Comparison of ENCODE assay signal across 8 mouse cellular contexts in the genomic region with DNA sequence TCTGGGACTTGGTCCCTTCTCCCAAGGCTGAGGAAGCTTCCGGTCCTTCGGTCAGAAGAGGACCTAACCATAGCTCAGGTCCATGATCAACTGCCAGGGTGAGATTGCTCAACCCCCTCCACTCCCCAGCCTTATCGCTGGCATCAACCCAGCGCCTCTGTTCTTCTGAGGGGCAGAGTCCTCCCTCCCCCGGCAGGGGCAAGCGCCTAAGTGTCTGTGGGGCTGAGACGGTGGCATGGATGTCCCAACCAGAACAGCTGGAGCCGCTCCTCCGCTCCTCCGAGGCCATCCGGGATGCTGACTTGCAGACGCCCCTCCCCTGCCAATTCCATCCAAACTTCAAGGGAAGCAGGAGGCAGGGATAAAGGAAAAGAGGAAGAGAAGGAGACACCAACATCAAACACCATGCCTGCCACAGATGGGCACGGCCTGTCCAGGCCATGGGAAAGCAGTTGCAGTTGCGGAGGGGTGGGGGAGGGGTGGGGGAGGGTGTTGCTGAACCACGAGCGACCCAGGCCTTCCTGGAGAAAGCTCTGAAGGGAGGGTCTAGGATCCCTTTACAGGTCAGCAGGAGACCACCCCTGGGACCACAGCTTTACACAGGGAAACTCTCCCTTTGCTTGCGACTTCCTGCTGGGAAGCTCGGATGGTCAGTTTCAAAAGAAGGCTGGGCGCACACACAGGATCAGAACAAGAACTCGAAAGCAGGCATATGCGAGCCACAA. TPM values are rescaled to one million over a fixed set of nuclear protein-coding genes. Genes with fewer than 3 reads are reported as not detected.
DNase-seq lines count a peak whose midpoint lies in the region; ATAC-seq lines count a peak whose summit lies in the region.

No protein-coding gene starts in this region.

- peak overlapping the region; percentile 94 for H3K4me2 ChIP-seq in embryonic facial prominence, embryonic 14.5 days (ENCODE audit: low read depth, low read length)
- H3K4me2 ChIP-seq in limb, embryonic 15.5 days = peak overlapping the region; percentile 70
- peak overlapping the region; percentile 76 for H3K4me2 ChIP-seq in midbrain, embryonic 12.5 days (replicated peaks)

- no peaks in the 10 kb centered on the region for H3K27me3 ChIP-seq in embryonic facial prominence, embryonic 14.5 days (replicated peaks; ENCODE audit: control insufficient read depth, insufficient read depth, low read length)
- peaks cover 3% of the 10 kb centered on the region; the same call in 1 of the 2 replicates for H3K27me3 ChIP-seq in hindbrain, embryonic 10.5 days (ENCODE audit: insufficient read depth, poor library complexity, severe bottlenecking)
- no peaks in the 10 kb centered on the region for H3K27me3 ChIP-seq in limb, embryonic 15.5 days
- H3K27me3 ChIP-seq in midbrain, embryonic 12.5 days = no peaks in the 10 kb centered on the region

- peaks cover 29% of the 10 kb centered on the region for H3K4me1 ChIP-seq in embryonic facial prominence, embryonic 14.5 days (ENCODE audit: control insufficient read depth, insufficient read depth, low read length)
- H3K4me1 ChIP-seq in hindbrain, embryonic 10.5 days (replicated peaks) = peaks cover 67% of the 10 kb centered on the region
- peaks cover 46% of the 10 kb centered on the region for H3K4me1 ChIP-seq in limb, embryonic 15.5 days
- peaks cover 48% of the 10 kb centered on the region for H3K4me1 ChIP-seq in midbrain, embryonic 12.5 days

- peak; percentile 53 for DNase-seq in layer of hippocampus, adult 9-11 months
- DNase-seq in layer of hippocampus, adult 8-10 months (ENCODE audit: low spot score in 2 of 2) = no peak
- no peak for DNase-seq in embryonic facial prominence, embryonic 14.5 days (ENCODE audit: low spot score)
- DNase-seq in hindbrain, embryonic 10.5 days (ENCODE audit: low spot score) = peak; percentile 64
- peak; percentile 57 for DNase-seq in thymus, postnatal 4 days
- DNase-seq in cerebellum, postnatal 36 days = no peak

- H3K9ac ChIP-seq in embryonic facial prominence, embryonic 14.5 days (ENCODE audit: low read depth, low read length) = peak overlapping the region; percentile 91
- peak overlapping the region; percentile 71 for H3K9ac ChIP-seq in limb, embryonic 15.5 days
- H3K9ac ChIP-seq in midbrain, embryonic 12.5 days (replicated peaks) = peak overlapping the region; percentile 92

- ATAC-seq in embryonic facial prominence, embryonic 14.5 days (ENCODE audit: low read depth) = no peak
- ATAC-seq in limb, embryonic 15.5 days (ENCODE audit: insufficient number of reproducible peaks, low FRiP score, low TSS enrichment, low read depth) = no peak
- no peak for ATAC-seq in midbrain, embryonic 12.5 days (ENCODE audit: low FRiP score, low read depth)

- peak overlapping the region; percentile 71 for H3K4me3 ChIP-seq in embryonic facial prominence, embryonic 14.5 days (ENCODE audit: low read depth, low read length)
- H3K4me3 ChIP-seq in hindbrain, embryonic 10.5 days = peak overlapping the region; percentile 96
- H3K4me3 ChIP-seq in limb, embryonic 15.5 days = peak overlapping the region; percentile 79
- H3K4me3 ChIP-seq in midbrain, embryonic 12.5 days = peak overlapping the region; percentile 84

- no peaks in the 10 kb centered on the region for H3K9me3 ChIP-seq in embryonic facial prominence, embryonic 14.5 days (ENCODE audit: control insufficient read depth, low read length)
- no peaks in the 10 kb centered on the region for H3K9me3 ChIP-seq in hindbrain, embryonic 10.5 days
- H3K9me3 ChIP-seq in limb, embryonic 15.5 days = no peaks in the 10 kb centered on the region
- H3K9me3 ChIP-seq in midbrain, embryonic 12.5 days = no peaks in the 10 kb centered on the region

- peak overlapping the region; percentile 99 for H3K27ac ChIP-seq in embryonic facial prominence, embryonic 14.5 days (replicated peaks; ENCODE audit: low read depth, low read length)
- peak overlapping the region; percentile 99 for H3K27ac ChIP-seq in hindbrain, embryonic 10.5 days
- peak overlapping the region; percentile 97 for H3K27ac ChIP-seq in limb, embryonic 15.5 days
- peak overlapping the region; percentile 93 for H3K27ac ChIP-seq in midbrain, embryonic 12.5 days (replicated peaks)

- whole genome bisulfite sequencing in embryonic facial prominence, embryonic 14.5 days = 10% methylated on average over 20 of the region's 21 CpGs
- 10% methylated on average over 21 of the region's 21 CpGs for WGBS in hindbrain, embryonic 10.5 days
- 10% methylated on average over 21 of the region's 21 CpGs for WGBS in limb, embryonic 15.5 days
- WGBS in midbrain, embryonic 12.5 days = 8% methylated on average over 21 of the region's 21 CpGs

- peaks cover 22% of the 10 kb centered on the region for H3K36me3 ChIP-seq in embryonic facial prominence, embryonic 14.5 days (ENCODE audit: control insufficient read depth, insufficient read depth, low read length)
- peaks cover 51% of the 10 kb centered on the region for H3K36me3 ChIP-seq in hindbrain, embryonic 10.5 days
- H3K36me3 ChIP-seq in limb, embryonic 15.5 days = 0 out of 2 replicates have a peak, but pooled peaks cover 18% of the 10 kb centered on the region
- H3K36me3 ChIP-seq in midbrain, embryonic 12.5 days = peaks cover 28% of the 10 kb centered on the region

RNA-seq across cellular contexts. Expression of a gene that starts 2.7 kb away (rescaled TPM):
- 10 to 100 TPM; 32.4 to 41.1 (median 37.3) TPM for total RNA-seq in layer of hippocampus, adult 8-10 months (2022)
- polyA plus RNA-seq in embryonic facial prominence, embryonic 14.5 days (2014; fragmentation: Nextera tagmentation; extraction: Ambion mirVana) = 39.3 and 51.0 TPM in 2 replicates
- 114 and 120 TPM in 2 replicates for polyA plus RNA-seq in hindbrain, embryonic 10.5 days (2016; fragmentation: Nextera tagmentation; extraction: Ambion mirVana)
- polyA plus RNA-seq in limb, embryonic 15.5 days (2015; fragmentation: Nextera tagmentation; extraction: Ambion mirVana) = 70.1 and 72.4 TPM in 2 replicates
- 102 and 104 TPM in 2 replicates for polyA plus RNA-seq in midbrain, embryonic 12.5 days (2016; fragmentation: Nextera tagmentation; extraction: Ambion mirVana)

RNA-seq across cellular contexts. Expression of a gene that starts 39.1 kb away (rescaled TPM):
- under 1 TPM in 1 of 4 experiments, not detected in 3; 0.68 TPM for total RNA-seq in layer of hippocampus, adult 8-10 months (2022)
- 1.2 and 2.1 TPM in 2 replicates for polyA plus RNA-seq in embryonic facial prominence, embryonic 14.5 days (2014; fragmentation: Nextera tagmentation; extraction: Ambion mirVana)
- 0.47 and 1.1 TPM in 2 replicates for polyA plus RNA-seq in hindbrain, embryonic 10.5 days (2016; fragmentation: Nextera tagmentation; extraction: Ambion mirVana)
- polyA plus RNA-seq in limb, embryonic 15.5 days (2015; fragmentation: Nextera tagmentation; extraction: Ambion mirVana) = 0.92 and 1.3 TPM in 2 replicates
- polyA plus RNA-seq in midbrain, embryonic 12.5 days (2016; fragmentation: Nextera tagmentation; extraction: Ambion mirVana) = 0.48 and 0.50 TPM in 2 replicates

Comparison
In these comparisons a context has a peak if more than half of its experiments do, and no peak if none do; other contexts are left out.
1. DNase-seq: peak in layer of hippocampus, adult 9-11 months (single experiment), hindbrain, embryonic 10.5 days (single experiment) and thymus, postnatal 4 days (single experiment); none in layer of hippocampus, adult 8-10 months (0 of 2), embryonic facial prominence, embryonic 14.5 days (single experiment) and cerebellum, postnatal 36 days (0 of 2).
2. Peak in every context shown above with its lines, with median percentiles within 50 percentile points of each other: H3K27ac ChIP-seq, H3K4me2 ChIP-seq, H3K4me3 ChIP-seq and H3K9ac ChIP-seq.